Mouse (Mus musculus): ENCODE results near the gene Rgs6. TPM values are rescaled to one million over a fixed set of nuclear protein-coding genes. Genes with fewer than 3 reads are reported as not detected.

Gene Rgs6
- polyA plus RNA-seq, 1 experiment from 2014 or later = 14.3 TPM

GRCm38 (mm10) chr12:83127955-83128354 is 539.9 kb downstream of the Rgs6 start:
- no peak overlapping the region for H3K4me2 ChIP-seq
- no peak for ATAC-seq (replicated peaks; ENCODE audit: insufficient number of reproducible peaks, low FRiP score, low TSS enrichment)
- no peaks in the 10 kb centered on the region for H3K9me3 ChIP-seq (replicated peaks; ENCODE audit: control insufficient read depth, low read length)
- 63% methylated on average over 6 of the region's 6 CpGs for WGBS (ENCODE audit: insufficient replicate concordance)
- H3K4me1 ChIP-seq (ENCODE audit: control insufficient read depth, insufficient read depth, low read length) = 0 out of 2 replicates have a peak, but pooled peaks cover 2% of the 10 kb centered on the region
- no peak overlapping the region for H3K4me3 ChIP-seq (ENCODE audit: low read depth, low read length)
- H3K36me3 ChIP-seq (ENCODE audit: control insufficient read depth, insufficient read depth, low read length) = no peaks in the 10 kb centered on the region
- no peak overlapping the region for H3K27ac ChIP-seq (ENCODE audit: low read depth, low read length)
- no peaks in the 10 kb centered on the region for H3K27me3 ChIP-seq (ENCODE audit: control insufficient read depth, insufficient read depth, low read length)
- H3K9ac ChIP-seq (ENCODE audit: low read depth, low read length) = no peak overlapping the region

- 79% methylated on average over 3 of the region's 3 CpGs for WGBS (ENCODE audit: insufficient replicate concordance)
- H3K27ac ChIP-seq (ENCODE audit: low read depth, low read length) = no peak overlapping the region
- no peak overlapping the region for H3K4me2 ChIP-seq
- no peak for ATAC-seq (replicated peaks; ENCODE audit: insufficient number of reproducible peaks, low FRiP score, low TSS enrichment)
- H3K9ac ChIP-seq (ENCODE audit: low read depth, low read length) = no peak overlapping the region
- H3K4me1 ChIP-seq (ENCODE audit: control insufficient read depth, insufficient read depth, low read length) = 0 out of 2 replicates have a peak, but pooled peaks cover 2% of the 10 kb centered on the region
- H3K9me3 ChIP-seq (replicated peaks; ENCODE audit: control insufficient read depth, low read length) = no peaks in the 10 kb centered on the region
- H3K27me3 ChIP-seq (ENCODE audit: control insufficient read depth, insufficient read depth, low read length) = no peaks in the 10 kb centered on the region
- no peak overlapping the region for H3K4me3 ChIP-seq (ENCODE audit: low read depth, low read length)
- H3K36me3 ChIP-seq (ENCODE audit: control insufficient read depth, insufficient read depth, low read length) = no peaks in the 10 kb centered on the region
Observed at GRCm38 (mm10) chr12:83128606-83129005, 540.5 kb downstream of the Rgs6 start.

- Histone ChIP-seq H3K4me1 (ENCODE audit: control insufficient read depth, insufficient read depth, low read length) (peaks cover 5% of the 10 kb centered on the region; the same call in 1 of the 2 replicates), H3K27ac (ENCODE audit: low read depth, low read length) (no peak overlapping the region), H3K27me3 (ENCODE audit: control insufficient read depth, insufficient read depth, low read length) (no peaks in the 10 kb centered on the region), H3K9me3 (replicated peaks; ENCODE audit: control insufficient read depth, low read length) (no peaks in the 10 kb centered on the region), H3K4me2 (no peak overlapping the region), H3K4me3 (ENCODE audit: low read depth, low read length) (no peak overlapping the region), H3K36me3 (ENCODE audit: control insufficient read depth, insufficient read depth, low read length) (no peaks in the 10 kb centered on the region), H3K9ac (ENCODE audit: low read depth, low read length) (no peak overlapping the region)
- no peak for ATAC-seq (replicated peaks; ENCODE audit: insufficient number of reproducible peaks, low FRiP score, low TSS enrichment)
- 60% methylated on average over 4 of the region's 4 CpGs for WGBS (ENCODE audit: insufficient replicate concordance)
Observed at GRCm38 (mm10) chr12:83131405-83131804, 543.3 kb downstream of the Rgs6 start.

DNA sequence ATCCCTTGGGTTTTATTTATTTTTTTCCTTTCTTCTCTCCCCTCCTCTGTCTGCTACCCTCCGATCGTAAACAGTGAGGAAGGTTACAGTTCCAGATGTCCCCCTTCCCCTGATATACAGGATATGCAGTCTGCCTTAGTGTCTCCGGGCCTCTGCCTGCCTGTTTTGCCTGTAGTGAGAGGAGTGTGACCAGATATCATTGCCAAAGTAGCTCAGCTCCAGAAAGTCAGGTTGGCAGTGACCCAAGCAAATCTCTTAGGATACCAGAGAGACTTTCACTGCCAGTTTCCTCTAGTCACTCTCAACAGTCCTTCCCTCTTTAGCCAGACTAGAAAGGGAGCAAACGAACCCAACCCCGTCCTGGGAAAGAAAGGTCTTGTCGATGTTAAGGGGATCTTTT is 545.7 kb downstream of the Rgs6 start:
- no peaks in the 10 kb centered on the region for H3K9me3 ChIP-seq (replicated peaks; ENCODE audit: control insufficient read depth, low read length)
- peak overlapping the region; percentile 35 for H3K27ac ChIP-seq (ENCODE audit: low read depth, low read length)
- H3K4me3 ChIP-seq (ENCODE audit: low read depth, low read length) = no peak overlapping the region
- H3K4me1 ChIP-seq (ENCODE audit: control insufficient read depth, insufficient read depth, low read length) = peaks cover 3% of the 10 kb centered on the region; the same call in 1 of the 2 replicates
- no peak overlapping the region for H3K4me2 ChIP-seq
- 57% methylated on average over 6 of the region's 6 CpGs for WGBS (ENCODE audit: insufficient replicate concordance)
- ATAC-seq (replicated peaks; ENCODE audit: insufficient number of reproducible peaks, low FRiP score, low TSS enrichment) = no peak
- no peak overlapping the region for H3K9ac ChIP-seq (ENCODE audit: low read depth, low read length)
- H3K27me3 ChIP-seq (ENCODE audit: control insufficient read depth, insufficient read depth, low read length) = no peaks in the 10 kb centered on the region
- no peaks in the 10 kb centered on the region for H3K36me3 ChIP-seq (ENCODE audit: control insufficient read depth, insufficient read depth, low read length)

DNA sequence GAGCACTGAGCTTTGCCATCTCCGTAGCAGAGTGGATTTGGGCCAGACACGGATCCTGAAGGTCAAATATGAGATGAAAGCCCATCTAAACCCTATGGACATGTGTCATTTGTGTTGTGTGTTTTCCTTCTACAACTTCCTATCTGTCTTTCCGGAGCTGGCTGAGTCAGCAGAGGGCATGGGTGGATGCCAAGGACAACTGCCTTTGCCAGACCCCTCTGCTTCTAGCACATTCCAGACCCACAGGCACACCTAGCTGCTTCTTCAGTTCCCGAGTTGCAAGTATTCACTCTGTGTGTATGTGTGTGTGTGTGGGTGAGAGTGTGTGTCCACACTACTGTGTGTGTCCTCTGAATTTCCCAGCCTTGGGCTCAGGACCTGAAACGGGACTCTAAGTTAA is 547.9 kb downstream of the Rgs6 start:
- no peak for ATAC-seq (replicated peaks; ENCODE audit: insufficient number of reproducible peaks, low FRiP score, low TSS enrichment)
- WGBS (ENCODE audit: insufficient replicate concordance) = 77% methylated on average over 5 of the region's 5 CpGs

DNA sequence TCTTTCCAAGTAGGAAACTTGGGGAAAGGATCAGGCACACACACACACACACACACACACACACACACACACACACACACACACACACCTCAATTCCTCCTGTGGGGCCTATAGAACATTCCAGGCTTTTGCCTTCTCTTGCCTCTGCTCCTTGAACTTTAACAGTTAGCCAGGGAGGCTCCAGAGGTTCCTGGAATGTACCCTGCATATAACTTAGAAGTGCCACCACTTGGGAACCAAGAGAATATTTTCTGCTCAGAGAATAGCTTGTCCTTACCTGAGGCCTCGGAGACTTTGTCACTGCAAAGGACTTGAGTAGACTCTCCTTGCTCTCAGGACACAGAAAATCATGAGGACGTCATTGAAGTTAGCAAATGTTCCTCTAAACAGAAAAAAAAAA is 548.4 kb downstream of the Rgs6 start:
- 66% methylated on average over 2 of the region's 2 CpGs for whole genome bisulfite sequencing (ENCODE audit: insufficient replicate concordance)

More for the DNA sequence above, 547.9 kb downstream of the Rgs6 start:
- H3K36me3 ChIP-seq (ENCODE audit: control insufficient read depth, insufficient read depth, low read length) = no peaks in the 10 kb centered on the region
- H3K9ac ChIP-seq (ENCODE audit: low read depth, low read length) = no peak overlapping the region
- H3K27me3 ChIP-seq (ENCODE audit: control insufficient read depth, insufficient read depth, low read length) = no peaks in the 10 kb centered on the region
- peaks cover 3% of the 10 kb centered on the region; the same call in 1 of the 2 replicates for H3K4me1 ChIP-seq (ENCODE audit: control insufficient read depth, insufficient read depth, low read length)
- H3K4me3 ChIP-seq (ENCODE audit: low read depth, low read length) = no peak overlapping the region
- H3K4me2 ChIP-seq = no peak overlapping the region
- no peaks in the 10 kb centered on the region for H3K9me3 ChIP-seq (replicated peaks; ENCODE audit: control insufficient read depth, low read length)
- no peak overlapping the region for H3K27ac ChIP-seq (ENCODE audit: low read depth, low read length)

GRCm38 (mm10) chr12:83137001-83137400 is 548.9 kb downstream of the Rgs6 start:
- Histone ChIP-seq H3K36me3 (ENCODE audit: control insufficient read depth, insufficient read depth, low read length) (no peaks in the 10 kb centered on the region), H3K4me1 (ENCODE audit: control insufficient read depth, insufficient read depth, low read length) (peaks cover 3% of the 10 kb centered on the region; the same call in 1 of the 2 replicates), H3K9ac (ENCODE audit: low read depth, low read length) (no peak overlapping the region), H3K4me3 (ENCODE audit: low read depth, low read length) (no peak overlapping the region), H3K4me2 (no peak overlapping the region), H3K27ac (ENCODE audit: low read depth, low read length) (no peak overlapping the region), H3K27me3 (ENCODE audit: control insufficient read depth, insufficient read depth, low read length) (no peaks in the 10 kb centered on the region), H3K9me3 (replicated peaks; ENCODE audit: control insufficient read depth, low read length) (no peaks in the 10 kb centered on the region)
- WGBS (ENCODE audit: insufficient replicate concordance) = 70% methylated on average over 3 of the region's 3 CpGs
- ATAC-seq (replicated peaks; ENCODE audit: insufficient number of reproducible peaks, low FRiP score, low TSS enrichment) = no peak

More for the DNA sequence above, 548.4 kb downstream of the Rgs6 start:
- Histone ChIP-seq H3K27me3 (ENCODE audit: control insufficient read depth, insufficient read depth, low read length) (no peaks in the 10 kb centered on the region), H3K4me2 (no peak overlapping the region), H3K4me1 (ENCODE audit: control insufficient read depth, insufficient read depth, low read length) (peaks cover 3% of the 10 kb centered on the region; the same call in 1 of the 2 replicates), H3K9me3 (replicated peaks; ENCODE audit: control insufficient read depth, low read length) (no peaks in the 10 kb centered on the region), H3K36me3 (ENCODE audit: control insufficient read depth, insufficient read depth, low read length) (no peaks in the 10 kb centered on the region), H3K9ac (ENCODE audit: low read depth, low read length) (no peak overlapping the region), H3K4me3 (ENCODE audit: low read depth, low read length) (no peak overlapping the region), H3K27ac (ENCODE audit: low read depth, low read length) (no peak overlapping the region)
- no peak for ATAC-seq (replicated peaks; ENCODE audit: insufficient number of reproducible peaks, low FRiP score, low TSS enrichment)

DNA sequence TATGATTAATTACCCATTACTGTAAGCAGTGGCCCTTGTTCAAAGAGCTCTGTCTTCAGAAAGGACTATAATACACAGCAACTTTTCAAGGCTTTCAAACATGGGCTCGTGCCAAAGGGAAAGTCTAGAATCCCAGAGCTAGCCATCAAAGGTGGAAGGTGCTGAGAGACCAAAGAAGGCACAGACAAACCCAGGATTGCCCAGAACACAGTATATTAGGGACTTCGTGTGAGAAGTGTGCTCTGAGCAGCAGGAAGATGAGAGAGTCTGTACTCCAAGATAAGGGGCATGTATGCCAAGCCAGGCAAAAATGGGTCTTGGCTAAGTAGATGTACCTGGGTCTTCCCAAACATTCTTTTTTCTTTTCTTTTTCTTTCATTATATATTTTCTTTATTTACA is 553.1 kb downstream of the Rgs6 start:
- 43% methylated on average over 2 of the region's 2 CpGs for WGBS (ENCODE audit: insufficient replicate concordance)
- peaks cover 30% of the 10 kb centered on the region for H3K4me1 ChIP-seq (ENCODE audit: control insufficient read depth, insufficient read depth, low read length)
- no peak for ATAC-seq (replicated peaks; ENCODE audit: insufficient number of reproducible peaks, low FRiP score, low TSS enrichment)
- no peak overlapping the region for H3K4me3 ChIP-seq (ENCODE audit: low read depth, low read length)
- H3K36me3 ChIP-seq (ENCODE audit: control insufficient read depth, insufficient read depth, low read length) = no peaks in the 10 kb centered on the region
- H3K4me2 ChIP-seq = no peak overlapping the region
- H3K9me3 ChIP-seq (replicated peaks; ENCODE audit: control insufficient read depth, low read length) = no peaks in the 10 kb centered on the region
- H3K9ac ChIP-seq (ENCODE audit: low read depth, low read length) = no peak overlapping the region
- no peaks in the 10 kb centered on the region for H3K27me3 ChIP-seq (ENCODE audit: control insufficient read depth, insufficient read depth, low read length)
- no peak overlapping the region for H3K27ac ChIP-seq (ENCODE audit: low read depth, low read length)

- H3K9ac ChIP-seq (ENCODE audit: low read depth, low read length) = no peak overlapping the region
- 22% methylated on average over 2 of the region's 2 CpGs for WGBS (ENCODE audit: insufficient replicate concordance)
- ATAC-seq (replicated peaks; ENCODE audit: insufficient number of reproducible peaks, low FRiP score, low TSS enrichment) = no peak
- H3K9me3 ChIP-seq (replicated peaks; ENCODE audit: control insufficient read depth, low read length) = no peaks in the 10 kb centered on the region
- peak overlapping the region; percentile 30; the same call in 1 of the 2 replicates for H3K27ac ChIP-seq (ENCODE audit: low read depth, low read length)
- H3K4me1 ChIP-seq (ENCODE audit: control insufficient read depth, insufficient read depth, low read length) = peaks cover 40% of the 10 kb centered on the region
- no peaks in the 10 kb centered on the region for H3K36me3 ChIP-seq (ENCODE audit: control insufficient read depth, insufficient read depth, low read length)
- H3K27me3 ChIP-seq (ENCODE audit: control insufficient read depth, insufficient read depth, low read length) = no peaks in the 10 kb centered on the region
- H3K4me2 ChIP-seq = no peak overlapping the region
- H3K4me3 ChIP-seq (ENCODE audit: low read depth, low read length) = no peak overlapping the region
Observed at GRCm38 (mm10) chr12:83142507-83142906, 554.4 kb downstream of the Rgs6 start.
